In genomic region chr5:135351606-135352005, GRCm38 (mm10) we compare ENCODE assay signal across 27 mouse cellular contexts. TPM values are rescaled to one million over a fixed set of nuclear protein-coding genes. Genes with fewer than 3 reads are reported as not detected.
DNase-seq lines count a peak whose midpoint lies in the region; ATAC-seq and TF ChIP-seq lines count a peak whose summit lies in the region.
"Had no signal": no experiment of that assay in that cellular context is flagged by ENCODE, and none has a peak within 500 bp of the region (broad histone marks: within the 10 kb centered on the region; RNA-seq: fewer than 3 reads in every experiment).

No protein-coding gene starts in this region.

- H3K27me3 ChIP-seq in intestine, embryonic 16.5 days (replicated peaks; ENCODE audit: control insufficient read depth, insufficient read depth, low read length) = no peaks in the 10 kb centered on the region
- H3K27me3 ChIP-seq in intestine, postnatal 0 days (replicated peaks; ENCODE audit: control insufficient read depth, insufficient read depth, low read length) = no peaks in the 10 kb centered on the region
- H3K27me3 ChIP-seq in stomach, embryonic 15.5 days (replicated peaks) = no peaks in the 10 kb centered on the region
- H3K27me3 ChIP-seq in stomach, postnatal 0 days (ENCODE audit: control insufficient read depth, insufficient read depth, low read length) = no peaks in the 10 kb centered on the region
- H3K27me3 ChIP-seq: forebrain, embryonic 15.5 days had no signal

- peak; percentile 72 for DNase-seq in testis, postnatal 10 days (ENCODE audit: low spot score)
- DNase-seq in testis, postnatal 14 days (ENCODE audit: low spot score) = no peak
- peak; percentile 63 for DNase-seq in stomach, postnatal 0 days (ENCODE audit: low spot score)
- DNase-seq in cerebellum, postnatal 25 days = no peak
- no peak for DNase-seq in adrenal gland, postnatal 14 days
- DNase-seq: adrenal gland, adult 2 months; adrenal gland, postnatal 25 days; cerebellum, adult 11 months; cerebellum, adult 18-20 months; cerebellum, adult 8-10 months; cerebellum, adult 9-11 months; cerebellum, postnatal 14 days; forebrain, postnatal 0 days had no signal

- no peak overlapping the region for H3K9ac ChIP-seq in intestine, embryonic 16.5 days (ENCODE audit: low read depth, low read length)
- no peak overlapping the region for H3K9ac ChIP-seq in intestine, postnatal 0 days (ENCODE audit: low read depth, low read length)
- no peak overlapping the region for H3K9ac ChIP-seq in stomach, embryonic 15.5 days
- H3K9ac ChIP-seq in stomach, postnatal 0 days (ENCODE audit: low read length) = no peak overlapping the region
- H3K9ac ChIP-seq: embryonic facial prominence, embryonic 12.5 days; forebrain, embryonic 13.5 days; forebrain, embryonic 15.5 days; forebrain, postnatal 0 days had no signal

- no peak for TF ChIP-seq EP300 in stomach, postnatal 0 days (optimal IDR thresholded peaks at IDR 0.05)

- 77% methylated on average over 13 of the region's 13 CpGs for WGBS in intestine, embryonic 16.5 days
- WGBS in intestine, postnatal 0 days = 68% methylated on average over 13 of the region's 13 CpGs
- WGBS in stomach, embryonic 15.5 days = 68% methylated on average over 13 of the region's 13 CpGs
- WGBS in stomach, postnatal 0 days = 72% methylated on average over 13 of the region's 13 CpGs

- TF ChIP-seq CTCF in intestine, postnatal 0 days (IDR thresholded peaks at IDR 0.05; ENCODE audit: low read depth) = no peak
- no peak for TF ChIP-seq CTCF in stomach, postnatal 0 days (IDR thresholded peaks at IDR 0.05; ENCODE audit: low read depth)

- peak; percentile 53; the same call in 1 of the 2 replicates for ATAC-seq in intestine, embryonic 16.5 days
- ATAC-seq in intestine, postnatal 0 days = no peak
- ATAC-seq in stomach, embryonic 15.5 days (ENCODE audit: insufficient read depth, low FRiP score, low read depth) = peak; percentile 60; the same call in 1 of the 2 replicates
- peak; percentile 70 for ATAC-seq in stomach, postnatal 0 days (ENCODE audit: low FRiP score, low TSS enrichment)
- ATAC-seq: forebrain, embryonic 13.5 days; forebrain, embryonic 15.5 days; forebrain, postnatal 0 days had no signal

- H3K4me3 ChIP-seq in intestine, embryonic 16.5 days (ENCODE audit: low read length) = no peak overlapping the region
- no peak overlapping the region for H3K4me3 ChIP-seq in intestine, postnatal 0 days (ENCODE audit: low read depth, low read length)
- no peak overlapping the region for H3K4me3 ChIP-seq in stomach, embryonic 15.5 days (replicated peaks)
- H3K4me3 ChIP-seq in stomach, postnatal 0 days (ENCODE audit: low read depth, low read length) = no peak overlapping the region
- H3K4me3 ChIP-seq: embryonic facial prominence, embryonic 10.5 days; embryonic facial prominence, embryonic 12.5 days; forebrain, embryonic 13.5 days; forebrain, embryonic 15.5 days had no signal

- H3K4me1 ChIP-seq in intestine, embryonic 16.5 days (ENCODE audit: control insufficient read depth, insufficient read depth, low read length) = no peaks in the 10 kb centered on the region
- no peaks in the 10 kb centered on the region for H3K4me1 ChIP-seq in intestine, postnatal 0 days (replicated peaks; ENCODE audit: control insufficient read depth, insufficient read depth, low read length)
- H3K4me1 ChIP-seq in stomach, embryonic 15.5 days = no peaks in the 10 kb centered on the region
- no peaks in the 10 kb centered on the region for H3K4me1 ChIP-seq in stomach, postnatal 0 days (replicated peaks; ENCODE audit: control insufficient read depth, insufficient read depth)
- H3K4me1 ChIP-seq: embryonic facial prominence, embryonic 12.5 days; forebrain, embryonic 13.5 days; forebrain, embryonic 15.5 days had no signal

- H3K9me3 ChIP-seq in intestine, embryonic 16.5 days (ENCODE audit: control insufficient read depth, low read length) = peaks cover 6% of the 10 kb centered on the region; the same call in 1 of the 2 replicates
- H3K9me3 ChIP-seq in intestine, postnatal 0 days (ENCODE audit: control insufficient read depth) = no peaks in the 10 kb centered on the region
- no peaks in the 10 kb centered on the region for H3K9me3 ChIP-seq in stomach, embryonic 15.5 days
- no peaks in the 10 kb centered on the region for H3K9me3 ChIP-seq in stomach, postnatal 0 days (ENCODE audit: control insufficient read depth, low read length)
- H3K9me3 ChIP-seq: forebrain, embryonic 13.5 days; forebrain, embryonic 15.5 days had no signal

- H3K36me3 ChIP-seq in intestine, embryonic 16.5 days (ENCODE audit: control insufficient read depth, insufficient read depth, low read length) = no peaks in the 10 kb centered on the region
- no peaks in the 10 kb centered on the region for H3K36me3 ChIP-seq in intestine, postnatal 0 days (ENCODE audit: control insufficient read depth, insufficient read depth)
- H3K36me3 ChIP-seq in stomach, embryonic 15.5 days = no peaks in the 10 kb centered on the region
- H3K36me3 ChIP-seq in stomach, postnatal 0 days (ENCODE audit: control insufficient read depth, insufficient read depth, low read length) = no peaks in the 10 kb centered on the region
- H3K36me3 ChIP-seq: embryonic facial prominence, embryonic 10.5 days; embryonic facial prominence, embryonic 12.5 days; forebrain, embryonic 15.5 days had no signal

- no peak overlapping the region for H3K4me2 ChIP-seq in intestine, embryonic 16.5 days (ENCODE audit: low read depth, low read length)
- H3K4me2 ChIP-seq in intestine, postnatal 0 days (replicated peaks; ENCODE audit: low read depth) = no peak overlapping the region
- no peak overlapping the region for H3K4me2 ChIP-seq in stomach, embryonic 15.5 days
- H3K4me2 ChIP-seq in stomach, postnatal 0 days (replicated peaks; ENCODE audit: low read depth) = no peak overlapping the region
- H3K4me2 ChIP-seq: embryonic facial prominence, embryonic 12.5 days; forebrain, embryonic 13.5 days; forebrain, embryonic 15.5 days had no signal

- H3K27ac ChIP-seq in intestine, embryonic 16.5 days (ENCODE audit: low read length) = no peak overlapping the region
- H3K27ac ChIP-seq in intestine, postnatal 0 days (ENCODE audit: low read depth, low read length) = no peak overlapping the region
- H3K27ac ChIP-seq in stomach, embryonic 15.5 days = no peak overlapping the region
- no peak overlapping the region for H3K27ac ChIP-seq in stomach, postnatal 0 days (replicated peaks)
- H3K27ac ChIP-seq: embryonic facial prominence, embryonic 10.5 days; embryonic facial prominence, embryonic 12.5 days; forebrain, embryonic 13.5 days; forebrain, embryonic 15.5 days had no signal

RNA-seq across cellular contexts. Expression of gene Trim50, which starts 1.5 kb away (rescaled TPM):
- 0.18 and 0.32 TPM in 2 replicates for polyA plus RNA-seq in intestine, embryonic 16.5 days (2015; fragmentation: Nextera tagmentation; extraction: Ambion mirVana)
- polyA plus RNA-seq in intestine, postnatal 0 days (2015; fragmentation: Nextera tagmentation; extraction: Ambion mirVana) = 0.24 and 0.30 TPM in 2 replicates
- 0.37 and 0.83 TPM in 2 replicates for polyA plus RNA-seq in stomach, embryonic 15.5 days (2015; fragmentation: Nextera tagmentation; extraction: Ambion mirVana)
- polyA plus RNA-seq in stomach, postnatal 0 days (2015; fragmentation: Nextera tagmentation; extraction: Ambion mirVana) = 3.4 and 3.5 TPM in 2 replicates
- total RNA-seq in adrenal gland, postnatal 14 days (2021) = not detected in 2 replicates
- total RNA-seq: adrenal gland, adult 2 months; adrenal gland, postnatal 25 days; ES-E14; forebrain, postnatal 0 days; MEL had no signal
- polyA plus RNA-seq: adrenal gland, adult 2 months; brain, embryonic 14.5 days; C2C12; cortical plate, adult 2 months; embryonic facial prominence, embryonic 10.5 days; embryonic facial prominence, embryonic 12.5 days; embryonic facial prominence, embryonic 14.5 days; forebrain, embryonic 11.5 days; forebrain, embryonic 13.5 days; forebrain, embryonic 15.5 days; forebrain, postnatal 0 days had no signal

RNA-seq across cellular contexts. Expression of gene Fkbp6, which starts 1.8 kb away (rescaled TPM):
- 0.47 and 0.48 TPM in 2 replicates for polyA plus RNA-seq in intestine, embryonic 16.5 days (2015; fragmentation: Nextera tagmentation; extraction: Ambion mirVana)
- 0.12 and 0.34 TPM in 2 replicates for polyA plus RNA-seq in intestine, postnatal 0 days (2015; fragmentation: Nextera tagmentation; extraction: Ambion mirVana)
- polyA plus RNA-seq in stomach, embryonic 15.5 days (2015; fragmentation: Nextera tagmentation; extraction: Ambion mirVana) = 0.41 and 0.83 TPM in 2 replicates
- 1.1 and 1.2 TPM in 2 replicates for polyA plus RNA-seq in stomach, postnatal 0 days (2015; fragmentation: Nextera tagmentation; extraction: Ambion mirVana)
- not detected in 2 replicates for total RNA-seq in adrenal gland, postnatal 14 days (2021)
- total RNA-seq: adrenal gland, adult 2 months; forebrain, postnatal 0 days had no signal
- polyA plus RNA-seq: adrenal gland, adult 2 months; C2C12; embryonic facial prominence, embryonic 10.5 days; embryonic facial prominence, embryonic 12.5 days; embryonic facial prominence, embryonic 14.5 days; forebrain, embryonic 13.5 days; forebrain, postnatal 0 days had no signal

RNA-seq across cellular contexts. Expression of gene Nsun5, which starts 18.1 kb away (rescaled TPM):
- polyA plus RNA-seq in intestine, embryonic 16.5 days (2015; fragmentation: Nextera tagmentation; extraction: Ambion mirVana) = 30.2 and 34.7 TPM in 2 replicates
- 9.8 and 12.0 TPM in 2 replicates for polyA plus RNA-seq in intestine, postnatal 0 days (2015; fragmentation: Nextera tagmentation; extraction: Ambion mirVana)
- 29.0 and 32.0 TPM in 2 replicates for polyA plus RNA-seq in stomach, embryonic 15.5 days (2015; fragmentation: Nextera tagmentation; extraction: Ambion mirVana)
- 13.5 and 15.2 TPM in 2 replicates for polyA plus RNA-seq in stomach, postnatal 0 days (2015; fragmentation: Nextera tagmentation; extraction: Ambion mirVana)
- 15.7 and 22.7 TPM in 2 replicates for total RNA-seq in adrenal gland, postnatal 14 days (2021)

RNA-seq across cellular contexts. Expression of gene Pom121, which starts 42.7 kb away (rescaled TPM):
- polyA plus RNA-seq in intestine, embryonic 16.5 days (2015; fragmentation: Nextera tagmentation; extraction: Ambion mirVana) = 6.9 and 7.5 TPM in 2 replicates
- polyA plus RNA-seq in intestine, postnatal 0 days (2015; fragmentation: Nextera tagmentation; extraction: Ambion mirVana) = 5.2 and 5.3 TPM in 2 replicates
- polyA plus RNA-seq in stomach, embryonic 15.5 days (2015; fragmentation: Nextera tagmentation; extraction: Ambion mirVana) = 11.2 and 11.4 TPM in 2 replicates
- 3.6 and 3.9 TPM in 2 replicates for polyA plus RNA-seq in stomach, postnatal 0 days (2015; fragmentation: Nextera tagmentation; extraction: Ambion mirVana)
- 26.0 and 28.2 TPM in 2 replicates for total RNA-seq in adrenal gland, postnatal 14 days (2021)

Comparison
In these comparisons a context has a peak if more than half of its experiments do, and no peak if none do; other contexts are left out.
1. DNase-seq: peak in testis, postnatal 10 days (single experiment) and stomach, postnatal 0 days (single experiment); none in testis, postnatal 14 days (single experiment), cerebellum, postnatal 25 days (0 of 2) and adrenal gland, postnatal 14 days (single experiment).